Mouse (Mus musculus): Measurements from ENCODE around the gene Hormad2. TPM values are rescaled to one million over a fixed set of nuclear protein-coding genes. Genes with fewer than 3 reads are reported as not detected.

Gene Hormad2
- polyA plus RNA-seq, 1 experiment from 2014 or later, result 0.38 TPM

GRCm38 (mm10) chr11:4464186-4464585, 23.3 kb upstream of the Hormad2 start:
- no peak overlapping the region for H3K4me2 ChIP-seq (ENCODE audit: low read length)
- H3K4me1 ChIP-seq (ENCODE audit: control insufficient read depth in 2 of 2, insufficient read depth in 2 of 2, low read length in 2 of 2), result no peaks in the 10 kb centered on the region
- no peaks in the 10 kb centered on the region for H3K36me3 ChIP-seq (ENCODE audit: control insufficient read depth, insufficient read depth, low read length)
- H3K4me3 ChIP-seq (ENCODE audit: control insufficient read depth in 1 of 2, insufficient read depth in 1 of 2, low read depth in 1 of 2, low read length in 2 of 2), result no peak overlapping the region
- 71% methylated on average over 1 of the region's 1 CpGs for WGBS
- H3K27me3 ChIP-seq (ENCODE audit: control insufficient read depth, insufficient read depth, low read length), result peaks cover 5% of the 10 kb centered on the region; the same call in 1 of the 2 replicates
- H3K9ac ChIP-seq (ENCODE audit: low read length), result no peak overlapping the region
- ATAC-seq (ENCODE audit: insufficient number of reproducible peaks, insufficient read depth, low FRiP score, low read depth), result no peak
- no peaks in the 10 kb centered on the region for H3K9me3 ChIP-seq (ENCODE audit: control insufficient read depth, low read length)
- no peak overlapping the region for H3K27ac ChIP-seq (replicated peaks in 1 of 2; ENCODE audit: control insufficient read depth in 1 of 2, insufficient read depth in 1 of 2, low read depth in 2 of 2, low read length in 2 of 2)

- Histone ChIP-seq H3K36me3 (ENCODE audit: control insufficient read depth, insufficient read depth, low read length) (no peaks in the 10 kb centered on the region), H3K9me3 (ENCODE audit: control insufficient read depth, low read length) (no peaks in the 10 kb centered on the region), H3K4me3 (ENCODE audit: control insufficient read depth in 1 of 2, insufficient read depth in 1 of 2, low read depth in 1 of 2, low read length in 2 of 2) (no peak overlapping the region), H3K4me2 (ENCODE audit: low read length) (no peak overlapping the region), H3K27me3 (ENCODE audit: control insufficient read depth, insufficient read depth, low read length) (peaks cover 5% of the 10 kb centered on the region; the same call in 1 of the 2 replicates), H3K27ac (replicated peaks in 1 of 2; ENCODE audit: control insufficient read depth in 1 of 2, insufficient read depth in 1 of 2, low read depth in 2 of 2, low read length in 2 of 2) (no peak overlapping the region), H3K4me1 (ENCODE audit: control insufficient read depth in 2 of 2, insufficient read depth in 2 of 2, low read length in 2 of 2) (no peaks in the 10 kb centered on the region), H3K9ac (ENCODE audit: low read length) (no peak overlapping the region)
- 38% methylated on average over 2 of the region's 2 CpGs for WGBS
- no peak for ATAC-seq (ENCODE audit: insufficient number of reproducible peaks, insufficient read depth, low FRiP score, low read depth)
These were observed 22.0 kb upstream of the Hormad2 start for GRCm38 (mm10) chr11:4462868-4463267.

GRCm38 (mm10) chr11:4461154-4461553, 20.2 kb upstream of the Hormad2 start:
- H3K36me3 ChIP-seq (ENCODE audit: control insufficient read depth, insufficient read depth, low read length), result no peaks in the 10 kb centered on the region
- no peak overlapping the region for H3K4me3 ChIP-seq (ENCODE audit: control insufficient read depth in 1 of 2, insufficient read depth in 1 of 2, low read depth in 1 of 2, low read length in 2 of 2)
- no peak overlapping the region for H3K9ac ChIP-seq (ENCODE audit: low read length)
- no peak overlapping the region for H3K4me2 ChIP-seq (ENCODE audit: low read length)
- 11% methylated on average over 12 of the region's 12 CpGs for WGBS
- H3K9me3 ChIP-seq (ENCODE audit: control insufficient read depth, low read length), result no peaks in the 10 kb centered on the region
- H3K4me1 ChIP-seq (ENCODE audit: control insufficient read depth in 2 of 2, insufficient read depth in 2 of 2, low read length in 2 of 2), result no peaks in the 10 kb centered on the region
- ATAC-seq (ENCODE audit: insufficient number of reproducible peaks, insufficient read depth, low FRiP score, low read depth), result no peak
- no peak overlapping the region for H3K27ac ChIP-seq (replicated peaks in 1 of 2; ENCODE audit: control insufficient read depth in 1 of 2, insufficient read depth in 1 of 2, low read depth in 2 of 2, low read length in 2 of 2)
- peaks cover 5% of the 10 kb centered on the region; the same call in 1 of the 2 replicates for H3K27me3 ChIP-seq (ENCODE audit: control insufficient read depth, insufficient read depth, low read length)

GRCm38 (mm10) chr11:4460615-4461014, 19.7 kb upstream of the Hormad2 start:
- H3K9ac ChIP-seq (ENCODE audit: low read length), result no peak overlapping the region
- H3K27me3 ChIP-seq (ENCODE audit: control insufficient read depth, insufficient read depth, low read length), result peaks cover 5% of the 10 kb centered on the region; the same call in 1 of the 2 replicates
- WGBS, result 48% methylated on average over 5 of the region's 5 CpGs
- no peak for ATAC-seq (ENCODE audit: insufficient number of reproducible peaks, insufficient read depth, low FRiP score, low read depth)
- no peaks in the 10 kb centered on the region for H3K4me1 ChIP-seq (ENCODE audit: control insufficient read depth in 2 of 2, insufficient read depth in 2 of 2, low read length in 2 of 2)
- H3K36me3 ChIP-seq (ENCODE audit: control insufficient read depth, insufficient read depth, low read length), result no peaks in the 10 kb centered on the region
- no peak overlapping the region for H3K27ac ChIP-seq (replicated peaks in 1 of 2; ENCODE audit: control insufficient read depth in 1 of 2, insufficient read depth in 1 of 2, low read depth in 2 of 2, low read length in 2 of 2)
- H3K4me3 ChIP-seq (ENCODE audit: control insufficient read depth in 1 of 2, insufficient read depth in 1 of 2, low read depth in 1 of 2, low read length in 2 of 2), result no peak overlapping the region
- no peak overlapping the region for H3K4me2 ChIP-seq (ENCODE audit: low read length)
- no peaks in the 10 kb centered on the region for H3K9me3 ChIP-seq (ENCODE audit: control insufficient read depth, low read length)

GRCm38 (mm10) chr11:4454895-4455535, 14.1 kb upstream of the Hormad2 start:
- no peak overlapping the region for H3K4me3 ChIP-seq (ENCODE audit: control insufficient read depth in 1 of 2, insufficient read depth in 1 of 2, low read depth in 1 of 2, low read length in 2 of 2)
- no peaks in the 10 kb centered on the region for H3K9me3 ChIP-seq (ENCODE audit: control insufficient read depth, low read length)
- H3K4me1 ChIP-seq (ENCODE audit: control insufficient read depth in 2 of 2, insufficient read depth in 2 of 2, low read length in 2 of 2), result peaks cover 0 to 5% of the 10 kb centered on the region in 2 experiments; a peak in 1 of 4 replicates
- 66% methylated on average over 8 of the region's 8 CpGs for WGBS
- no peak overlapping the region for H3K4me2 ChIP-seq (ENCODE audit: low read length)
- no peak overlapping the region for H3K27ac ChIP-seq (replicated peaks in 1 of 2; ENCODE audit: control insufficient read depth in 1 of 2, insufficient read depth in 1 of 2, low read depth in 2 of 2, low read length in 2 of 2)
- H3K9ac ChIP-seq (ENCODE audit: low read length), result no peak overlapping the region
- ATAC-seq (ENCODE audit: insufficient number of reproducible peaks, insufficient read depth, low FRiP score, low read depth), result no peak
- no peaks in the 10 kb centered on the region for H3K27me3 ChIP-seq (ENCODE audit: control insufficient read depth, insufficient read depth, low read length)
- H3K36me3 ChIP-seq (ENCODE audit: control insufficient read depth, insufficient read depth, low read length), result no peaks in the 10 kb centered on the region

- no peaks in the 10 kb centered on the region for H3K36me3 ChIP-seq (ENCODE audit: control insufficient read depth, insufficient read depth, low read length)
- peaks cover 0 to 5% of the 10 kb centered on the region in 2 experiments; a peak in 1 of 4 replicates for H3K4me1 ChIP-seq (ENCODE audit: control insufficient read depth in 2 of 2, insufficient read depth in 2 of 2, low read length in 2 of 2)
- no peak for ATAC-seq (ENCODE audit: insufficient number of reproducible peaks, insufficient read depth, low FRiP score, low read depth)
- no peak overlapping the region for H3K27ac ChIP-seq (replicated peaks in 1 of 2; ENCODE audit: control insufficient read depth in 1 of 2, insufficient read depth in 1 of 2, low read depth in 2 of 2, low read length in 2 of 2)
- WGBS, result 70% methylated on average over 12 of the region's 12 CpGs
- no peak overlapping the region for H3K4me3 ChIP-seq (ENCODE audit: control insufficient read depth in 1 of 2, insufficient read depth in 1 of 2, low read depth in 1 of 2, low read length in 2 of 2)
- no peak overlapping the region for H3K9ac ChIP-seq (ENCODE audit: low read length)
- H3K9me3 ChIP-seq (ENCODE audit: control insufficient read depth, low read length), result no peaks in the 10 kb centered on the region
- no peaks in the 10 kb centered on the region for H3K27me3 ChIP-seq (ENCODE audit: control insufficient read depth, insufficient read depth, low read length)
- no peak overlapping the region for H3K4me2 ChIP-seq (ENCODE audit: low read length)
These were observed 11.7 kb upstream of the Hormad2 start for GRCm38 (mm10) chr11:4452467-4453184.

GRCm38 (mm10) chr11:4451116-4451515, 10.2 kb upstream of the Hormad2 start:
- Histone ChIP-seq H3K4me1 (ENCODE audit: control insufficient read depth in 2 of 2, insufficient read depth in 2 of 2, low read length in 2 of 2) (peaks cover 0 to 5% of the 10 kb centered on the region in 2 experiments; a peak in 1 of 4 replicates), H3K4me2 (ENCODE audit: low read length) (no peak overlapping the region), H3K9me3 (ENCODE audit: control insufficient read depth, low read length) (no peaks in the 10 kb centered on the region), H3K27ac (replicated peaks in 1 of 2; ENCODE audit: control insufficient read depth in 1 of 2, insufficient read depth in 1 of 2, low read depth in 2 of 2, low read length in 2 of 2) (no peak overlapping the region), H3K36me3 (ENCODE audit: control insufficient read depth, insufficient read depth, low read length) (no peaks in the 10 kb centered on the region), H3K9ac (ENCODE audit: low read length) (no peak overlapping the region), H3K4me3 (ENCODE audit: control insufficient read depth in 1 of 2, insufficient read depth in 1 of 2, low read depth in 1 of 2, low read length in 2 of 2) (no peak overlapping the region), H3K27me3 (ENCODE audit: control insufficient read depth, insufficient read depth, low read length) (no peaks in the 10 kb centered on the region)
- ATAC-seq (ENCODE audit: insufficient number of reproducible peaks, insufficient read depth, low FRiP score, low read depth), result no peak
- WGBS, result 17% methylated on average over 9 of the region's 9 CpGs

All from heart, embryonic 14.5 days (tissue).